8 mouse cellular contexts compared by ENCODE assay signal in the genomic region with DNA sequence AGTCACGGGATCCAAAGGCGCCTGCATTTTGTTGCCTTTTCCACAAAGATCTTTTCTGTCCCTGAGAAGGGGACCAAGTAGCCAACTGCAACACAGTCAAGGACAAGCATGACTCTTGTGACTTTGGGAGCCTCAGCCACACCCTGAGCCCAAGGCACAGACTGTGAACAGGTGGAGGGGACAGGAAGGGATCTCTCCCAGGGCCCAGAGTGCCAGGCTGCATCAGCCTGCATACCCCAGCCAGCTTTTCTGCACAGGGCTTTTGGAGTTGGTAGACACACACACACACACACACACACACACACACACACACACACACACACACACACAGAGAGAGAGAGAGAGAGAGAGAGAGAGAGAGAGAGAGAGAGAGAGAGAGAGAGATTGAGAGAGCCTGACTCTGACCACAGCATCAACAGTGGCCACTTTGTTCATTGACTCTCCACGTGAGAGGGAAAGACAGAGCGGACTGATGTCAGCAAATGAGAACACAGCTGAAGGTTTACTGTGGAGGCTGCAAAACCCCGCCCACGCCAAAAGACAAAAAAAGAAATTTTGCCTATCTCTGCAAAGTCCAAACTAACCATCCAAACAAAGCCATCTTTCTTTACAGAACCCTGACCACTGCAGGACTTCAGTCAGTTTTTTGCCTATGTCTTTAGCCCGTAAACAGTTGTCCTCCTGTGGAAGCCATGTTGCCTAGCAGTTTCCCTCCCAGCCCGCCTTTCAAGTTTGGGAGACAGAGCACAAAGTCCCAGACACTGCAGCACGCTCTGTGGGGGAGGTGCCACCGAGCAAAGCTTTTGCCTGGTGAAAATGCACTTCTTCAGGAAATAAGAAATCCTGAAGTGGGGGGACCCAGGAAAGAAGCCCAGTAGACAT. TPM values are rescaled to one million over a fixed set of nuclear protein-coding genes. Genes with fewer than 3 reads are reported as not detected.
DNase-seq lines count a peak whose midpoint lies in the region; ATAC-seq and TF ChIP-seq lines count a peak whose summit lies in the region.

No protein-coding gene starts in this region.

- no peak overlapping the region for H3K9ac ChIP-seq in kidney, embryonic 14.5 days (ENCODE audit: low read depth, low read length)
- H3K9ac ChIP-seq in intestine, embryonic 14.5 days (ENCODE audit: low read length), result no peak overlapping the region

- TF ChIP-seq POLR2A in kidney, adult 2 months (IDR thresholded peaks at IDR 0.05; ENCODE audit: low read depth, low read length), result no peak

- H3K4me3 ChIP-seq in kidney, embryonic 14.5 days (ENCODE audit: low read length), result no peak overlapping the region
- no peak overlapping the region for H3K4me3 ChIP-seq in kidney, adult 2 months (ENCODE audit: insufficient read depth, low read depth, low read length)
- H3K4me3 ChIP-seq in intestine, embryonic 14.5 days (ENCODE audit: low read depth, low read length), result no peak overlapping the region

- H3K27me3 ChIP-seq in kidney, embryonic 14.5 days (ENCODE audit: control insufficient read depth, insufficient read depth, low read length), result no peaks in the 10 kb centered on the region
- H3K27me3 ChIP-seq in kidney, adult 2 months (replicated peaks; ENCODE audit: control insufficient read depth, insufficient read depth, low read length), result no peaks in the 10 kb centered on the region
- H3K27me3 ChIP-seq in intestine, embryonic 14.5 days (replicated peaks; ENCODE audit: control insufficient read depth, insufficient read depth, low read length), result no peaks in the 10 kb centered on the region

- no peak for DNase-seq in kidney, adult 2 months
- DNase-seq in right cerebral cortex, postnatal 14 days, result peak; percentile 18
- DNase-seq in right cerebral cortex, postnatal 10 days (ENCODE audit: low spot score in 2 of 2), result no peak
- no peak for DNase-seq in intestine, embryonic 14.5 days (ENCODE audit: low spot score)
- peak; percentile 71 for DNase-seq in testis, postnatal 10 days (ENCODE audit: low spot score)
- no peak for DNase-seq in gastrocnemius, adult 18-20 months (ENCODE audit: low spot score)
- no peak for DNase-seq in adrenal gland, adult 18-20 months (ENCODE audit: low spot score in 2 of 2)

- no peak overlapping the region for H3K27ac ChIP-seq in kidney, embryonic 14.5 days (ENCODE audit: low read depth, low read length)
- H3K27ac ChIP-seq in kidney, adult 2 months (ENCODE audit: insufficient read depth, low read depth, low read length), result no peak overlapping the region
- H3K27ac ChIP-seq in intestine, embryonic 14.5 days (ENCODE audit: low read depth), result peak overlapping the region; percentile 34; the same call in 1 of the 2 replicates

- ATAC-seq in kidney, embryonic 14.5 days (ENCODE audit: low FRiP score, low TSS enrichment), result peak; percentile 39; the same call in 1 of the 2 replicates
- peak; percentile 54; the same call in 1 of the 2 replicates for ATAC-seq in intestine, embryonic 14.5 days (replicated peaks; ENCODE audit: low FRiP score, low TSS enrichment, low read depth)

- TF ChIP-seq CTCF in kidney, adult 2 months (conservative IDR thresholded peaks at IDR 0.05; ENCODE audit: insufficient read depth, insufficient read length, low read depth, low read length), result no peak

- no peaks in the 10 kb centered on the region for H3K9me3 ChIP-seq in kidney, embryonic 14.5 days (ENCODE audit: control insufficient read depth, low read length)
- no peaks in the 10 kb centered on the region for H3K9me3 ChIP-seq in intestine, embryonic 14.5 days (ENCODE audit: control insufficient read depth, low read length)

- no peak overlapping the region for H3K4me2 ChIP-seq in kidney, embryonic 14.5 days (replicated peaks; ENCODE audit: low read depth, low read length)
- no peak overlapping the region for H3K4me2 ChIP-seq in intestine, embryonic 14.5 days (ENCODE audit: low read length)

- H3K36me3 ChIP-seq in kidney, embryonic 14.5 days (ENCODE audit: control insufficient read depth, insufficient read depth, low read length), result no peaks in the 10 kb centered on the region
- no peaks in the 10 kb centered on the region for H3K36me3 ChIP-seq in kidney, adult 2 months (ENCODE audit: control insufficient read depth, insufficient read depth, low read length)
- no peaks in the 10 kb centered on the region for H3K36me3 ChIP-seq in intestine, embryonic 14.5 days (ENCODE audit: control insufficient read depth, insufficient read depth, low read length)

- WGBS in kidney, embryonic 14.5 days, result 61% methylated on average over 10 of the region's 10 CpGs
- WGBS in kidney, adult 2 months, result 66% methylated on average over 10 of the region's 10 CpGs
- WGBS in intestine, embryonic 14.5 days, result 56% methylated on average over 10 of the region's 10 CpGs

- H3K4me1 ChIP-seq in kidney, embryonic 14.5 days (ENCODE audit: control insufficient read depth, insufficient read depth, low read length), result no peaks in the 10 kb centered on the region
- H3K4me1 ChIP-seq in kidney, adult 2 months (ENCODE audit: control insufficient read depth, insufficient read depth, low read length), result no peaks in the 10 kb centered on the region
- 0 out of 2 replicates have a peak, but pooled peaks cover 3% of the 10 kb centered on the region for H3K4me1 ChIP-seq in intestine, embryonic 14.5 days (replicated peaks; ENCODE audit: control insufficient read depth, insufficient read depth, low read length)

RNA-seq across cellular contexts. Expression of a gene that starts 11.9 kb away (rescaled TPM):
- polyA plus RNA-seq in kidney, embryonic 14.5 days (2014; fragmentation: Nextera tagmentation; extraction: Ambion mirVana), result 163 and 167 TPM in 2 replicates
- 12.9 and 19.9 TPM in 2 replicates for polyA plus RNA-seq in kidney, adult 2 months (2012; rRNA removed)
- 155 and 160 TPM in 2 replicates for polyA plus RNA-seq in intestine, embryonic 14.5 days (2014; fragmentation: Nextera tagmentation; extraction: Ambion mirVana)
- 10 to 100 TPM; 19.1 to 23.3 TPM for total RNA-seq in gastrocnemius, adult 18-20 months (2021)
- total RNA-seq in adrenal gland, adult 18-20 months (2021), result 100 to 1,000 TPM; 108 to 126 TPM

RNA-seq across cellular contexts. Expression of a gene that starts 39.1 kb away (rescaled TPM):
- 0.76 and 1.6 TPM in 2 replicates for polyA plus RNA-seq in kidney, embryonic 14.5 days (2014; fragmentation: Nextera tagmentation; extraction: Ambion mirVana)
- 0.20 and 0.22 TPM in 2 replicates for polyA plus RNA-seq in kidney, adult 2 months (2012; rRNA removed)
- 2.5 and 2.6 TPM in 2 replicates for polyA plus RNA-seq in intestine, embryonic 14.5 days (2014; fragmentation: Nextera tagmentation; extraction: Ambion mirVana)
- total RNA-seq in gastrocnemius, adult 18-20 months (2021), result 1 to 10 TPM in 1 of 2 experiments, under 1 TPM in 1; 0.71 to 1.0 TPM
- 1 to 10 TPM; 2.8 to 3.0 TPM for total RNA-seq in adrenal gland, adult 18-20 months (2021)

RNA-seq across cellular contexts. Expression of a gene that starts 59.9 kb away (rescaled TPM):
- polyA plus RNA-seq in kidney, embryonic 14.5 days (2014; fragmentation: Nextera tagmentation; extraction: Ambion mirVana), result 4.8 and 11.4 TPM in 2 replicates
- polyA plus RNA-seq in kidney, adult 2 months (2012; rRNA removed), result 0.77 and 0.81 TPM in 2 replicates
- polyA plus RNA-seq in intestine, embryonic 14.5 days (2014; fragmentation: Nextera tagmentation; extraction: Ambion mirVana), result 6.3 and 6.8 TPM in 2 replicates
- total RNA-seq in gastrocnemius, adult 18-20 months (2021), result under 1 TPM; 0.83 to 0.91 TPM
- 1 to 10 TPM; 2.7 to 2.9 TPM for total RNA-seq in adrenal gland, adult 18-20 months (2021)

Comparison
In these comparisons a context has a peak if more than half of its experiments do, and no peak if none do; other contexts are left out.
1. DNase-seq: peak in right cerebral cortex, postnatal 14 days (single experiment) and testis, postnatal 10 days (single experiment); none in kidney, adult 2 months (single experiment), right cerebral cortex, postnatal 10 days (0 of 2), intestine, embryonic 14.5 days (single experiment), gastrocnemius, adult 18-20 months (single experiment) and adrenal gland, adult 18-20 months (0 of 2).